Mouse (Mus musculus) heart, embryonic 16.5 days (tissue): ENCODE results near the gene Wwtr1. TPM values are rescaled to one million over a fixed set of nuclear protein-coding genes. Genes with fewer than 3 reads are reported as not detected.

Experiments
- ATAC-seq: fragments of 200-750 bp; cut with Nextera tagmentation; replicated peaks from 2 replicates; pipeline ENCODE4 v1.8.0; 2017; ENCODE audit warnings: moderate number of reproducible peaks; ENCODE audit not compliant: insufficient read depth, low FRiP score; ENCODE audit errors: extremely low read depth
- H3K27ac ChIP-seq: fragments of 300-500 bp; sonication (generic); 2 replicates; pipeline ENCODE4 v1.5.1; 2014; ENCODE audit warnings: mild to moderate bottlenecking, low read length, control low read depth, moderate library complexity
- H3K27me3 ChIP-seq: fragments of 300-500 bp; sonication (generic); 2 replicates; pipeline ENCODE4 v1.6.1; 2014; ENCODE audit warnings: low read length, mixed read lengths; ENCODE audit not compliant: control insufficient read depth, insufficient read depth
- H3K36me3 ChIP-seq: fragments of 300-500 bp; sonication (generic); 2 replicates; pipeline ENCODE4 v1.6.1; 2014; ENCODE audit not compliant: control insufficient read depth, insufficient read depth
- H3K4me1 ChIP-seq: fragments of 300-500 bp; sonication (generic); 2 replicates; pipeline ENCODE4 v1.6.1; 2014; ENCODE audit warnings: low read length, mixed read lengths; ENCODE audit not compliant: control insufficient read depth, insufficient read depth
- H3K4me2 ChIP-seq: fragments of 300-500 bp; sonication (generic); 2 replicates; pipeline ENCODE4 v1.6.1; 2014; ENCODE audit warnings: low read depth, mild to moderate bottlenecking, control low read depth, low read length
- H3K4me3 ChIP-seq: fragments of 300-500 bp; sonication (generic); 2 replicates; pipeline ENCODE4 v1.5.1; 2014; ENCODE audit warnings: mild to moderate bottlenecking, control low read depth, low read length
- H3K9ac ChIP-seq: fragments of 300-500 bp; sonication (generic); 2 replicates; pipeline ENCODE4 v1.6.1; 2014; ENCODE audit warnings: low read length, control low read depth
- H3K9me3 ChIP-seq: fragments of 300-500 bp; sonication (generic); replicated peaks from 2 replicates; pipeline ENCODE4 v1.6.1; 2016; ENCODE audit warnings: low read length; ENCODE audit not compliant: control insufficient read depth
- WGBS: fragments of 180-500 bp; shearing (Covaris S2); extraction: QIAGEN DNeasy Blood & Tissue Kit; methylation state at CpG from one replicate; pipeline ENCODE4 v1.1.7; 2014; 5-methylcytosine and 5-hydroxymethylcytosine counted together
- polyA plus RNA-seq: library from polyadenylated mRNA; unstranded; fragments of >200 nt; fragmentation: Nextera tagmentation; extraction: Ambion mirVana; gene quantifications from 2 replicates; pipeline ENCODE4 v1.2.1, GENCODE M21; 2015

Wwtr1 gene
- polyA plus RNA-seq, 1 experiment from 2014 or later = 17.7 TPM

- ATAC-seq = no peak
- Histone ChIP-seq H3K27me3 (no peaks in the 10 kb centered on the region), H3K9me3 (no peaks in the 10 kb centered on the region; the same call in 1 of the 2 replicates), H3K27ac (peak overlapping the region; percentile 16; the same call in 1 of the 2 replicates), H3K36me3 (no peaks in the 10 kb centered on the region), H3K4me1 (peaks cover 8% of the 10 kb centered on the region), H3K9ac (no peak overlapping the region), H3K4me3 (no peak overlapping the region), H3K4me2 (no peak overlapping the region)
- 79% methylated on average over 18 of the region's 18 CpGs for WGBS
Measured at GRCm38 (mm10) chr3:57511816-57512586, 63.7 kb downstream of the Wwtr1 start.

GRCm38 (mm10) chr3:57509945-57510675, 65.6 kb downstream of the Wwtr1 start:
- peaks cover 9% of the 10 kb centered on the region for H3K4me1 ChIP-seq
- no peak overlapping the region for H3K4me3 ChIP-seq
- H3K36me3 ChIP-seq = no peaks in the 10 kb centered on the region
- H3K4me2 ChIP-seq = no peak overlapping the region
- no peaks in the 10 kb centered on the region for H3K27me3 ChIP-seq
- peak overlapping the region; percentile 5; the same call in 1 of the 2 replicates for H3K27ac ChIP-seq
- 71% methylated on average over 7 of the region's 7 CpGs for WGBS
- no peaks in the 10 kb centered on the region; the same call in 1 of the 2 replicates for H3K9me3 ChIP-seq
- H3K9ac ChIP-seq = no peak overlapping the region
- ATAC-seq = no peak; the same call in 1 of the 2 replicates

DNA sequence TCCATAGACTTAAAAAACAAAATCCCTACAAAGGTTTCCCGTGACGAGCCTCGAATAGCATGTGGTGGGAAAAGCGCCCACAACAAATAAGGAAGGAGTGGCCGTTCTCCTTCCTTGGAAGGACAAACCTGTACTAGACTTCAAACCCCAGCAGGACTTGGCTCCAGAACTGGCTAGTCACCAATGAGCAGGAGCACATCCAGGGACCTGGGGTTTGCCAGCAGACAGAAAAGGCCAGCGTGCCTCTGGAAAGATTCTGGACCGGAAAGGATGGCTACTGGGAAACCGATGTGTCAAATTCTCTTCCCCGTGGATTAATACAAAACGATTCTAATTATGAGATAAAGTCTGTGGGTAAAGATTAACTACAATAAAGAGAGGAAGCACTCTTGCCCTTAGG, 69.7 kb downstream of the Wwtr1 start:
- WGBS = 76% methylated on average over 10 of the region's 10 CpGs
- H3K9me3 ChIP-seq = no peaks in the 10 kb centered on the region
- H3K27me3 ChIP-seq = no peaks in the 10 kb centered on the region
- H3K36me3 ChIP-seq = no peaks in the 10 kb centered on the region
- no peak for ATAC-seq
- H3K4me1 ChIP-seq = peaks cover 9% of the 10 kb centered on the region
- H3K9ac ChIP-seq = no peak overlapping the region
- no peak overlapping the region for H3K4me3 ChIP-seq
- no peak overlapping the region for H3K4me2 ChIP-seq
- peak overlapping the region; percentile 26; the same call in 1 of the 2 replicates for H3K27ac ChIP-seq

GRCm38 (mm10) chr3:57504756-57505155, 71.0 kb downstream of the Wwtr1 start:
- Histone ChIP-seq H3K4me1 (peaks cover 6% of the 10 kb centered on the region), H3K4me2 (no peak overlapping the region), H3K4me3 (no peak overlapping the region), H3K36me3 (peaks cover 6% of the 10 kb centered on the region; the same call in 1 of the 2 replicates), H3K9me3 (no peaks in the 10 kb centered on the region), H3K9ac (no peak overlapping the region), H3K27ac (peak overlapping the region; percentile 45), H3K27me3 (no peaks in the 10 kb centered on the region)
- ATAC-seq = peak; percentile 73; the same call in 1 of the 2 replicates
- 39% methylated on average over 2 of the region's 2 CpGs for WGBS

GRCm38 (mm10) chr3:57501596-57502220, 74.0 kb downstream of the Wwtr1 start:
- Histone ChIP-seq H3K4me3 (no peak overlapping the region), H3K4me2 (no peak overlapping the region), H3K36me3 (peaks cover 6% of the 10 kb centered on the region; the same call in 1 of the 2 replicates), H3K27ac (no peak overlapping the region), H3K27me3 (no peaks in the 10 kb centered on the region), H3K9me3 (no peaks in the 10 kb centered on the region), H3K4me1 (peaks cover 4% of the 10 kb centered on the region), H3K9ac (no peak overlapping the region)
- WGBS = 80% methylated on average over 10 of the region's 10 CpGs
- no peak for ATAC-seq

DNA sequence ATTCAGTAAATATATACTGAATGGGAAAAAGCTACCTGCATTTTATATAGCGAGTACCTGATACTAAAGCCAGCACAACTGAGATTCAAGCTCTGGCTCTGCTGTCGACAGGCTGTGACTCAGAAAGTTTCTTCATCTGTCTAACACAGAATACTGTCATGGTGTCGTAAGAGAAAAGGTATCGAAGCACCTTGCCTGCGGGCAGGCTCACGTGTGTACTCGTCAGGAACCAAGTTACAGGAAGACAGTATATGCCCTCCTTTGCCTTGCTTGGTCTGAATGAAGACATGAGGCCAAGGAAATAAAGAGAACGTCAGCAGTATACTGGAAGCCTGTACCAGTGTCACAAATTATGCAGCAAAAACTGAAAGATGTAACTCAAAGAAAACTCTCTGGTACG, 74.9 kb downstream of the Wwtr1 start:
- H3K27ac ChIP-seq = no peak overlapping the region
- 92% methylated on average over 9 of the region's 9 CpGs for WGBS
- no peak overlapping the region for H3K9ac ChIP-seq
- no peaks in the 10 kb centered on the region for H3K27me3 ChIP-seq
- H3K4me3 ChIP-seq = no peak overlapping the region
- H3K9me3 ChIP-seq = no peaks in the 10 kb centered on the region
- H3K4me2 ChIP-seq = no peak overlapping the region
- no peak for ATAC-seq
- H3K4me1 ChIP-seq = peaks cover 4% of the 10 kb centered on the region; the same call in 1 of the 2 replicates
- peaks cover 6% of the 10 kb centered on the region; the same call in 1 of the 2 replicates for H3K36me3 ChIP-seq

GRCm38 (mm10) chr3:57497791-57498190, 77.9 kb downstream of the Wwtr1 start:
- no peaks in the 10 kb centered on the region for H3K27me3 ChIP-seq
- H3K36me3 ChIP-seq = peaks cover 6% of the 10 kb centered on the region; the same call in 1 of the 2 replicates
- H3K4me2 ChIP-seq = no peak overlapping the region
- no peak for ATAC-seq
- no peaks in the 10 kb centered on the region for H3K4me1 ChIP-seq
- 74% methylated on average over 1 of the region's 1 CpGs for WGBS
- H3K27ac ChIP-seq = no peak overlapping the region
- no peaks in the 10 kb centered on the region for H3K9me3 ChIP-seq
- H3K9ac ChIP-seq = no peak overlapping the region
- no peak overlapping the region for H3K4me3 ChIP-seq

GRCm38 (mm10) chr3:57496428-57496827, 79.3 kb downstream of the Wwtr1 start:
- peaks cover 6% of the 10 kb centered on the region; the same call in 1 of the 2 replicates for H3K36me3 ChIP-seq
- H3K27ac ChIP-seq = no peak overlapping the region
- no peaks in the 10 kb centered on the region for H3K27me3 ChIP-seq
- ATAC-seq = no peak
- H3K4me2 ChIP-seq = no peak overlapping the region
- 62% methylated on average over 2 of the region's 2 CpGs for WGBS
- no peak overlapping the region for H3K4me3 ChIP-seq
- H3K9me3 ChIP-seq = no peaks in the 10 kb centered on the region
- no peaks in the 10 kb centered on the region for H3K4me1 ChIP-seq
- no peak overlapping the region for H3K9ac ChIP-seq
